Mouse (Mus musculus): ENCODE measurements at regions not wholly inside any gene's neighbourhood (a gene's known extent, or its start where the extent isn't known, plus 50 kb on each side); places are given as distances from the start of the nearest gene placed in this dataset.

DNA sequence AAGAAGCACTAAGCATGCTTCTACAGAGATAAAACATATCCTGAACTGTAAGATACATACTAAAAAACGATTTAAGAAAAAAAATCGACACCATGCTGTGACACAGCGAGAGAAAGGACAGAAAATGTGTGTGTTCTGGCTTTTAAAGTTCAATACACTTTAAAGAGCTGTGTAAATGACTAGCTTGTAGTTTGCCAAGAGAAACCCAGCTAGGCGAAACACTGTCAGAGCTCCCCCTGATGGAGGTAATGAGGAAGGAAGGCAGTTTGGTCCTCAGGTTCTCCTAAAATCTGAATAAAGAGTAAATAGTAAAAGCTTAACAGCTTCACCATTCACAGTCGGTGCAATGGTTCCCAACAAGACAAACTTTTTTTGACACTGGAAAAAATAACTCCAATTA, 67.1 kb upstream of the Gabrg2 start:
- peak; percentile 10 to 79 for DNase-seq (ENCODE audit: low spot score in 2 of 2)

DNA sequence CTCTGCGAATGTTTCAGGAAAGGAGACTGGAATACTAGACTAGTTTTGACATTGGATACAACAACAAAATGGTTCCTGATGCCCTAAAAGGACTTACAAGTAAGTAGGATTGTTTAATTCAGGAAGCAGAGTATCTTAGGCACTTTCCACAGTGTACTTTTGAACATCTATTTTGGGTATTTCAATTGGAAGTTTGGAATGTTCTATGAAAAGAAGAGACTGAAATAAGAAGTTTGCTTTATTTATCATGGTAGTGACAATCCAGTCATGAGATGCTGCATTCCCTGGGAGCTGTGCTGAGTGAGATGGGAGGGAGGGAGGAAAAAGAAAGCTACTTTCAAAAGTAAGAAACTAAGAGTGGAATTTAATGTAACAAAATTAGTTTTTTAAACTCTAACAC, 50.9 kb upstream of the Gabrg2 start:
- peak in 1 of 2 experiments; percentile 13 for DNase-seq (ENCODE audit: low spot score in 2 of 2)
